Mouse (Mus musculus) E14TG2a.4 (cell line): Measurements from ENCODE around the gene Zan.

Experiments
- H3K27me3 ChIP-seq: 2 replicates; pipeline ENCODE4 v1.6.1; 2014; ENCODE audit warnings: low read length, control low read depth; ENCODE audit not compliant: insufficient read depth
- H3K36me3 ChIP-seq: 2 replicates; pipeline ENCODE4 v1.6.1; 2014; ENCODE audit warnings: low read length, control low read depth; ENCODE audit not compliant: insufficient read depth
- H3K4me1 ChIP-seq: replicated peaks from 2 replicates; pipeline ENCODE4 v1.6.1; 2014; ENCODE audit warnings: low read depth, low read length, control low read depth
- H3K4me3 ChIP-seq: replicated peaks from 2 replicates; pipeline ENCODE4 v1.5.1; 2014; ENCODE audit warnings: mild to moderate bottlenecking, low read length
- H3K9me3 ChIP-seq: 2 replicates; pipeline ENCODE4 v1.6.1; 2014; ENCODE audit warnings: low read length, control low read depth
- CTCF ChIP-seq: conservative IDR thresholded peaks from 2 replicates; pipeline ENCODE4 v1.5.1; 2014; ENCODE audit warnings: low read length
- NANOG ChIP-seq: IDR thresholded peaks from 2 replicates; pipeline ENCODE4 v1.6.1; 2014; ENCODE audit warnings: borderline replicate concordance, low read length, mixed read lengths
- POU5F1 ChIP-seq: IDR thresholded peaks from 2 replicates; pipeline ENCODE4 v1.6.1; 2014; ENCODE audit warnings: low read length, borderline replicate concordance

Gene Zan

DNA sequence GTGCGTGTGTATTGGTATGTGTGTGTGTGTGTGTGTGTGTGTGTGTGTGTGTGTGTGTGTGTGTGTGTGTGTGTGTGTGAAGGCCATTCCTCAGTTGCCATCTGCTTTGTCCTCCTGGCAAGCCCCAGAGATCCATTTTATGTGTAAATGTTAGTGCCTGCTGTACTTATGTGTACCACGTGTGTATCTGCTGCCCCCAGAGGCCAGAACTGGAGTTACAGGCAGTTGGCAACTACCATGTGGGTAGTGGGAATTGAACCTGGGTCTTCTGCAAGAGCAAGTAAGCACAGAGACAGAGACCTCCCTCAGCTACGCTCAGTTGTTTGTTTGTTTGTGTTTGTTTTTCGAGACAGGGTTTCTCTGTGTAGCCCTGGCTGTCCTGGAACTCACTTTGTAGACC lies 95.7 kb downstream of the Zan start:
- Histone ChIP-seq H3K9me3 (no peaks in the 10 kb centered on the region), H3K4me3 (no peak overlapping the region), H3K4me1 (peaks cover 49% of the 10 kb centered on the region), H3K27me3 (peaks cover 5% of the 10 kb centered on the region; the same call in 1 of the 2 replicates), H3K36me3 (no peaks in the 10 kb centered on the region)
- TF ChIP-seq POU5F1 (no peak), CTCF (peak; percentile 71)

GRCm38 (mm10) chr5:137377603-137378002 lies 99.3 kb downstream of the Zan start:
- H3K27me3 ChIP-seq = 0 out of 2 replicates have a peak, but pooled peaks cover 2% of the 10 kb centered on the region

GRCm38 (mm10) chr5:137377176-137377575 lies 99.7 kb downstream of the Zan start:
- TF ChIP-seq POU5F1 = no peak
- no peak for TF ChIP-seq NANOG
- TF ChIP-seq CTCF = no peak
- H3K9me3 ChIP-seq = no peaks in the 10 kb centered on the region
- H3K4me3 ChIP-seq = no peak overlapping the region
- H3K36me3 ChIP-seq = peaks cover 34% of the 10 kb centered on the region
- H3K27me3 ChIP-seq = 0 out of 2 replicates have a peak, but pooled peaks cover 2% of the 10 kb centered on the region
- H3K4me1 ChIP-seq = peaks cover 82% of the 10 kb centered on the region

More at GRCm38 (mm10) chr5:137377603-137378002, 99.3 kb downstream of the Zan start:
- Histone ChIP-seq H3K36me3 (peaks cover 30% of the 10 kb centered on the region), H3K4me1 (peaks cover 79% of the 10 kb centered on the region), H3K9me3 (no peaks in the 10 kb centered on the region), H3K4me3 (no peak overlapping the region)
- TF ChIP-seq NANOG = no peak
- no peak for TF ChIP-seq CTCF
- TF ChIP-seq POU5F1 = no peak

GRCm38 (mm10) chr5:137376722-137377121 lies 100.1 kb downstream of the Zan start:
- H3K4me3 ChIP-seq = no peak overlapping the region
- no peaks in the 10 kb centered on the region for H3K9me3 ChIP-seq
- TF ChIP-seq NANOG = no peak
- TF ChIP-seq POU5F1 = no peak
- no peak for TF ChIP-seq CTCF
- peaks cover 82% of the 10 kb centered on the region for H3K4me1 ChIP-seq
- H3K36me3 ChIP-seq = peaks cover 39% of the 10 kb centered on the region
- H3K27me3 ChIP-seq = 0 out of 2 replicates have a peak, but pooled peaks cover 2% of the 10 kb centered on the region

GRCm38 (mm10) chr5:137376198-137376597 lies 100.7 kb downstream of the Zan start:
- 0 out of 2 replicates have a peak overlapping the region, but pooled peaks have one; percentile 39 for H3K4me3 ChIP-seq

GRCm38 (mm10) chr5:137375627-137376026 lies 101.2 kb downstream of the Zan start:
- Histone ChIP-seq H3K4me1 (peaks cover 80% of the 10 kb centered on the region), H3K27me3 (0 out of 2 replicates have a peak, but pooled peaks cover 2% of the 10 kb centered on the region), H3K4me3 (peak overlapping the region; percentile 39), H3K9me3 (no peaks in the 10 kb centered on the region), H3K36me3 (peaks cover 50% of the 10 kb centered on the region)
- TF ChIP-seq NANOG (no peak), POU5F1 (no peak), CTCF (no peak)

More at GRCm38 (mm10) chr5:137376198-137376597, 100.7 kb downstream of the Zan start:
- peaks cover 79% of the 10 kb centered on the region for H3K4me1 ChIP-seq
- 0 out of 2 replicates have a peak, but pooled peaks cover 2% of the 10 kb centered on the region for H3K27me3 ChIP-seq
- peaks cover 44% of the 10 kb centered on the region for H3K36me3 ChIP-seq
- no peaks in the 10 kb centered on the region for H3K9me3 ChIP-seq
- TF ChIP-seq POU5F1 (no peak), NANOG (no peak), CTCF (peak; percentile 69)

- H3K36me3 ChIP-seq = peaks cover 60% of the 10 kb centered on the region
- peak overlapping the region; percentile 39; the same call in 1 of the 2 replicates for H3K4me3 ChIP-seq
- no peaks in the 10 kb centered on the region for H3K9me3 ChIP-seq
- H3K27me3 ChIP-seq = 0 out of 2 replicates have a peak, but pooled peaks cover 2% of the 10 kb centered on the region
- peaks cover 88% of the 10 kb centered on the region for H3K4me1 ChIP-seq
- no peak for TF ChIP-seq NANOG
- TF ChIP-seq CTCF = no peak
- TF ChIP-seq POU5F1 = no peak
Measured at GRCm38 (mm10) chr5:137374521-137375080, 102.3 kb downstream of the Zan start.

DNA sequence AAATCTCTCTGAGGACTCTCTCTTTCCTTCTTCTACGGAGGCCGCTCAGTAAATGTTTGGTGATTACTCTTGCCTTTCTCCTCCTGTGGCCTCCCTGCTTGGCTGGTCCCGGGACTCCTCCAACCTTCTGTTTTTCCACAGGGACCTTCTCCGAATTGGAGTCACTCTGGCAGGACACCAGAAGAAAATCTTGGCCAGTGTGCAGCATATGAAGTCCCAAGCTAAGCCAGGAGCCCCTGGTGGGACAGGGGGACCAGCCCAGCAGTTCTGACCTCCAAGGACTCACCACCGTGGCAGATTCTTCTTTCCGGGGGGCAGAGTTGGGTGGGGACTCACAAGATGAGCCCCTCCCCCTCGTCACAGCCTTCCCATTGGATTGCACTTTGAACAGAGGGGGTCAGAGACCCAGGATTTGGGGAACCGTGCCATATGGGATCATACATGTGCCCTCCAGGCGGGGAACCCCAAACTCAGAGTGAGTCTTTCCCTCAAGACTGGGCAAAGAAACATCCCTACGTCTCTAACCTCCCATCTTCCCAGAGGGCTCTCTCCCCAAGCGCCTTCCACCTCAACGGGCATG lies 103.4 kb downstream of the Zan start:
- Histone ChIP-seq H3K27me3 (0 out of 2 replicates have a peak, but pooled peaks cover 2% of the 10 kb centered on the region), H3K9me3 (no peaks in the 10 kb centered on the region), H3K4me1 (peaks cover 81% of the 10 kb centered on the region), H3K36me3 (peaks cover 72% of the 10 kb centered on the region), H3K4me3 (no peak overlapping the region)
- TF ChIP-seq POU5F1 (no peak), CTCF (no peak), NANOG (no peak)

DNA sequence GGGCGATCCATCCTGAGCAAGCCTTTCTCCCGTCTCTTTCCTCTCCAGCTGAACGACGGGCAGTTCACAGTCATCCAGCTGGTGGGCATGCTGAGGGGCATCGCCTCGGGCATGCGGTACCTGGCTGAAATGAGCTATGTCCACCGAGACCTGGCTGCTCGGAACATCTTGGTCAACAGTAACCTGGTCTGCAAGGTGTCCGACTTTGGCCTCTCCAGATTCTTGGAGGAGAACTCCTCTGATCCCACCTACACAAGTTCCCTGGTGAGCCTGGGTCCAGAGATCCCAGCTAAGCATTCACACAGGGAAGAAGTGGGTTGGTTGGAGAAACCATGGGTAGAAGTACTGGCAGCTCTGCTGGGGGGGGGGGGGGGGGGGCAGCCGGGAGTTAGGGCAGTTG lies 107.2 kb downstream of the Zan start:
- Histone ChIP-seq H3K9me3 (no peaks in the 10 kb centered on the region), H3K36me3 (peaks cover 99% of the 10 kb centered on the region), H3K4me3 (no peak overlapping the region), H3K4me1 (peaks cover 54% of the 10 kb centered on the region), H3K27me3 (no peaks in the 10 kb centered on the region)
- no peak for TF ChIP-seq NANOG
